Mouse (Mus musculus): ENCODE measurements at regions not wholly inside any gene's neighbourhood (a gene's known extent, or its start where the extent isn't known, plus 50 kb on each side); places are given as distances from the start of the nearest gene placed in this dataset.

DNA sequence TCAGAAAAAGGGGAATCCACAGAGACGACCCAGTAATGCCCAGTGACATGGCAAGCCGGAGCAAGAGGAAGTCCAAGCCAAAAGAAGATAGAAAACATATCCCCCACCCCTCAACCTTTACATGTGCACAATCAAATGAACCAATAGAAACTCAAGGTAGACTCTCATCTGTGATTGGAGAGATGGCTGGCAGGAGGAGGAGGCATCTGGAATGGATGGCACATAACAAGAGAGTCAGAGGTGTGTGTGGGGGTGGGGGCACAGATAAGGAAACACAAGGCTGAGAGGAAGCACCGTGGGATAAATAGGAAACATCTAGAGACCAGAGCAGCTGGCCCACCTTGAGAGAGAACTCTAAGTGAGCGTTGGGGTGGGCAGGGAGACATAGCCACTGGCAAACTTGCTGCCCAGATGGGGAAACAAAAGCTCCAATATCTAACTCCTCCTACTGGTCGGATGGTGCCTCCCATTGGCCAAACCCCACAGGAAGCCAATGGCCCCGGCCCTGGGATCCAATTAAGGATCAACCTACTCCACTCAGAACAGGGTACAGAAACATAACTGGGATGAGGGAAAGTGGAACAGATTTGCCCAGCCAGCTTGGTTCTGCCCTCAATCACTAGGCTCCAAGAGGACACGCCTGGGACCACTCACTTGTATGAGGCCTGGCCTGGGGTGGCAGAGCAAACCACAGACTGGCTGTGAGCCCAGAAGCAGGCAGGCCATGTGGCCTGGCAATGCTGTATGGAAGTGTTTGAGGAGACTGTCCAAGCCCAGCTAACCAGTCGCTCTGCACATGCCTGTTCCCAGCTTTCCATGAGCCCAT is 357.9 kb downstream of the Bcor start:
- DNase-seq, result peak; percentile 53 to 57
- 61% methylated on average over 8 of the region's 8 CpGs for WGBS
- TF ChIP-seq CTCF (IDR thresholded peaks at IDR 0.05; ENCODE audit: borderline replicate concordance, insufficient read depth, low read depth, low read length), result no peak
- Histone ChIP-seq H3K27ac (ENCODE audit: insufficient read depth, low read length) (no peak overlapping the region), H3K4me3 (replicated peaks; ENCODE audit: insufficient read depth, low read depth, low read length) (no peak overlapping the region), H3K4me1 (ENCODE audit: control insufficient read depth, insufficient read depth, low read length) (peaks cover 19% of the 10 kb centered on the region), H3K27me3 (ENCODE audit: control insufficient read depth, insufficient read depth, low read length) (no peaks in the 10 kb centered on the region)

GRCm38 (mm10) chrX:11803239-11803638 is 356.9 kb downstream of the Bcor start:
- no peak for DNase-seq
- Histone ChIP-seq H3K4me3 (replicated peaks; ENCODE audit: insufficient read depth, low read depth, low read length) (no peak overlapping the region), H3K27ac (ENCODE audit: insufficient read depth, low read length) (no peak overlapping the region), H3K4me1 (ENCODE audit: control insufficient read depth, insufficient read depth, low read length) (peaks cover 23% of the 10 kb centered on the region), H3K27me3 (ENCODE audit: control insufficient read depth, insufficient read depth, low read length) (no peaks in the 10 kb centered on the region)
- TF ChIP-seq CTCF (IDR thresholded peaks at IDR 0.05; ENCODE audit: borderline replicate concordance, insufficient read depth, low read depth, low read length) (no peak), POLR2A (IDR thresholded peaks at IDR 0.05; ENCODE audit: borderline replicate concordance, insufficient read depth, low read length) (no peak)
- 83% methylated on average over 9 of the region's 9 CpGs for WGBS

DNA sequence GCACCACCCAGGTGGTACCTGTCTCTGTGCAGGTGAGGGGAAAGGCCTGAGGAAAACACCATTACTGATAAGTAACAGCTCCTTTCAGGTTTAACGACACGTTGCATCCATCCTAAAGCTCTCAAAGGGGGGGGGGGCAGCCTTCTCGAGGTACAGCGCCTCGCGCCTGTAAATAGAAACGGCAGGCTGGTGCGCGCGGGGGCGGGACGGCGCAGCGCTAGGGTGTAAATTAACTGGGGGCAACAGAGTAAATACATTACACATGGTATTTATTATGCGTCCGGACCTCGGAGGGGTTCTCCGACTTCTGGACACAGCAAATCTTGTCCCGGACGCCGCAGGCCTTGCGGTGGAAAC is 353.3 kb downstream of the Bcor start:
- DNase-seq, result no peak
- H3K27ac ChIP-seq (ENCODE audit: insufficient read depth, low read length), result no peak overlapping the region
- WGBS, result 10% methylated on average over 22 of the region's 22 CpGs
- peaks cover 7% of the 10 kb centered on the region; the same call in 1 of the 2 replicates for H3K4me1 ChIP-seq (ENCODE audit: control insufficient read depth, insufficient read depth, low read length)
- TF ChIP-seq CTCF (IDR thresholded peaks at IDR 0.05; ENCODE audit: borderline replicate concordance, insufficient read depth, low read depth, low read length) (no peak), POLR2A (IDR thresholded peaks at IDR 0.05; ENCODE audit: borderline replicate concordance, insufficient read depth, low read length) (no peak)
- H3K4me3 ChIP-seq (replicated peaks; ENCODE audit: insufficient read depth, low read depth, low read length), result peak overlapping the region; percentile 62
- H3K27me3 ChIP-seq (ENCODE audit: control insufficient read depth, insufficient read depth, low read length), result no peaks in the 10 kb centered on the region

DNA sequence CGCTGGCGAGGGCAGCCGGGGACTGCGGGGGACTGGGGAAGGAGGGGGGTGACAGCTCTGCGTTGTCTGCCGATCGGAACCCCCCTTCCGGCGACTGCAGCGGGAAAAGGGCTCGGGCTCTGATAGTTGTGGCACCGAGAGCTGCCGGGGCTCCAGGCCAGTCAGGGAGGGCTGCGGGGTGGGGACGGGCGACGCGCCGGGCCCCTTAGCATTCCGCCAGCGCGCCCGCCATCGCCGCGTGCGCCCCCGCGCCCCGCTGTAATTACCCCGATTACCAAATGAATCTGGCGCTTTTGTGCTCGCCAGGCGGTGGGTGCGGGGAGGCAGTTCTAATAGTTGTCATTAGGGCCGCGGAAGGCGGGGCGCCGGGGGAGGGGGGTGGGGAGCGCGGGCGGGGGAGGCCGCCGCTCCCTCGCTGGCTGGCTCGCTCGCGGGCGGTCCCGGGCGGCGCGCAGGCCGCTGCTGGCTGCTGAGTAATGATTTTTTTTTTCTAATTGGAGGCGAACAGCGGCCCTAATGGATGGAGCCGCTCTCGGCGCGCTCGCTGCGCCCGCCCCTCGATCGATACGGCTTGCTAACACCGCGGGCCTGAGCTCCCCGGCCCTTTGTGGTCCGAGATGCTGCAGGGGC is 352.8 kb downstream of the Bcor start:
- 2% methylated on average over 56 of the region's 71 CpGs for WGBS
- H3K4me3 ChIP-seq (replicated peaks; ENCODE audit: insufficient read depth, low read depth, low read length), result peak overlapping the region; percentile 62
- peak overlapping the region; percentile 11; the same call in 1 of the 2 replicates for H3K27ac ChIP-seq (ENCODE audit: insufficient read depth, low read length)
- DNase-seq, result peak; percentile 30 to 43
- no peaks in the 10 kb centered on the region for H3K27me3 ChIP-seq (ENCODE audit: control insufficient read depth, insufficient read depth, low read length)
- TF ChIP-seq CTCF (IDR thresholded peaks at IDR 0.05; ENCODE audit: borderline replicate concordance, insufficient read depth, low read depth, low read length) (no peak), POLR2A (IDR thresholded peaks at IDR 0.05; ENCODE audit: borderline replicate concordance, insufficient read depth, low read length) (no peak)
- peaks cover 7% of the 10 kb centered on the region; the same call in 1 of the 2 replicates for H3K4me1 ChIP-seq (ENCODE audit: control insufficient read depth, insufficient read depth, low read length)

GRCm38 (mm10) chrX:11807883-11808262 is 352.3 kb downstream of the Bcor start:
- Histone ChIP-seq H3K4me3 (replicated peaks; ENCODE audit: insufficient read depth, low read depth, low read length) (peak overlapping the region; percentile 58), H3K27me3 (ENCODE audit: control insufficient read depth, insufficient read depth, low read length) (no peaks in the 10 kb centered on the region), H3K27ac (ENCODE audit: insufficient read depth, low read length) (peak overlapping the region; percentile 11; the same call in 1 of the 2 replicates), H3K4me1 (ENCODE audit: control insufficient read depth, insufficient read depth, low read length) (peaks cover 5% of the 10 kb centered on the region; the same call in 1 of the 2 replicates)
- no peak for DNase-seq
- 17% methylated on average over 9 of the region's 9 CpGs for WGBS
- TF ChIP-seq CTCF (IDR thresholded peaks at IDR 0.05; ENCODE audit: borderline replicate concordance, insufficient read depth, low read depth, low read length), result no peak
- no peak for TF ChIP-seq POLR2A (IDR thresholded peaks at IDR 0.05; ENCODE audit: borderline replicate concordance, insufficient read depth, low read length)

- no peak overlapping the region for H3K27ac ChIP-seq (ENCODE audit: insufficient read depth, low read length)
- DNase-seq, result no peak
- TF ChIP-seq POLR2A (IDR thresholded peaks at IDR 0.05; ENCODE audit: borderline replicate concordance, insufficient read depth, low read length) (no peak), CTCF (IDR thresholded peaks at IDR 0.05; ENCODE audit: borderline replicate concordance, insufficient read depth, low read depth, low read length) (no peak)
Measured at GRCm38 (mm10) chrX:11808911-11809310, 351.2 kb downstream of the Bcor start.

DNA sequence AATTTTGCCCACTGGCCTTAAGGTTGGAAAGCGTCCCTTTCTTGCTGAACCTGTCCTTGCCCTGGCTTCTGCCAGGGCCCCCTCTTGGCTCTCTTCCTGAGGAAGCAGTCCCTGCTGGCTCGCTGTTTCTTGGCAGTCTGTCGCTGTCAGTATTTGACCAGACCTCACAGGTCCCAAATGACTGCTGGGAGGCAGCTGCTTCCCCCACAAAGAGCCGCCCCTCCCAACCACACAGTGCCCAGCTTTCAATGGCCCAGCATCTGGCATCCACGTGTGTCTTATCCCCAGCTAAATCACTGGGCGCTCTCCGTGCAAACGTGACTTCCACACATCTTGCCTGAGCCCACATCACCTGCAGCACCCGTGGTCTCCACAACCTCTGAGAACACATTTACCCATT is 345.3 kb downstream of the Bcor start:
- Histone ChIP-seq H3K27me3 (ENCODE audit: control insufficient read depth, insufficient read depth, low read length) (no peaks in the 10 kb centered on the region), H3K27ac (ENCODE audit: insufficient read depth, low read length) (no peak overlapping the region), H3K4me3 (replicated peaks; ENCODE audit: insufficient read depth, low read depth, low read length) (no peak overlapping the region), H3K4me1 (ENCODE audit: control insufficient read depth, insufficient read depth, low read length) (peaks cover 7% of the 10 kb centered on the region; the same call in 1 of the 2 replicates)
- no peak for TF ChIP-seq CTCF (IDR thresholded peaks at IDR 0.05; ENCODE audit: borderline replicate concordance, insufficient read depth, low read depth, low read length)
- TF ChIP-seq POLR2A (IDR thresholded peaks at IDR 0.05; ENCODE audit: borderline replicate concordance, insufficient read depth, low read length), result no peak
- DNase-seq, result peak in 1 of 2 experiments; percentile 23
- 26% methylated on average over 9 of the region's 9 CpGs for WGBS

More at GRCm38 (mm10) chrX:11808911-11809310, 351.2 kb downstream of the Bcor start:
- H3K4me3 ChIP-seq (replicated peaks; ENCODE audit: insufficient read depth, low read depth, low read length), result no peak overlapping the region
- H3K4me1 ChIP-seq (ENCODE audit: control insufficient read depth, insufficient read depth, low read length), result peaks cover 5% of the 10 kb centered on the region; the same call in 1 of the 2 replicates
- WGBS, result 84% methylated on average over 8 of the region's 8 CpGs
- no peaks in the 10 kb centered on the region for H3K27me3 ChIP-seq (ENCODE audit: control insufficient read depth, insufficient read depth, low read length)

DNA sequence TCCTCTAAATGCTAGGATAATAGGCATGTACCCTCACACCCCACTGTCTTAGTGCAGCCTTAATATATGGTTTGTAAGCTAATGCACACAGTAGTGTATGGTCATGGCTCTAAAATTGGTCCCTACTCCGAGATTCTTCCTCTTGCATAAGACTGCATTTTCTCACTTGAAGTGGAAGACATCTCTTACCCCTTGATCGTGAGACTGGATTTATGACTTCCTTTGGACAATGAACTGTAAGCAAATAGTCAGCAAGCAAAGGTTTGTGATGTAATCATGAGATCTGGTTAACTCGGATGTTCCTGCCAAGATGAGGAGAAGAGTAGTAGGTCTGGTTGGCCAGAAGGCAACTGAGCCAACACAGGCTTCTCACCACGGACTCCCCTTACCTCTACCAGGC is 344.3 kb downstream of the Bcor start:
- no peak for DNase-seq
- WGBS, result 88% methylated on average over 4 of the region's 4 CpGs
- Histone ChIP-seq H3K4me1 (ENCODE audit: control insufficient read depth, insufficient read depth, low read length) (peaks cover 10% of the 10 kb centered on the region; the same call in 1 of the 2 replicates), H3K27me3 (ENCODE audit: control insufficient read depth, insufficient read depth, low read length) (no peaks in the 10 kb centered on the region), H3K4me3 (replicated peaks; ENCODE audit: insufficient read depth, low read depth, low read length) (no peak overlapping the region), H3K27ac (ENCODE audit: insufficient read depth, low read length) (no peak overlapping the region)
- TF ChIP-seq CTCF (IDR thresholded peaks at IDR 0.05; ENCODE audit: borderline replicate concordance, insufficient read depth, low read depth, low read length) (no peak), POLR2A (IDR thresholded peaks at IDR 0.05; ENCODE audit: borderline replicate concordance, insufficient read depth, low read length) (no peak)
